Mouse (Mus musculus): ENCODE results near the gene Il1f5. TPM values are rescaled to one million over a fixed set of nuclear protein-coding genes. Genes with fewer than 3 reads are reported as not detected.

Gene Il1f5
- polyA plus RNA-seq (2015; fragmentation: Nextera tagmentation; extraction: Ambion mirVana): 0.34 TPM in 1 of 2 replicates, not detected in the other

- Histone ChIP-seq H3K36me3 (ENCODE audit: control insufficient read depth, insufficient read depth, low read length) (no peaks in the 10 kb centered on the region), H3K4me2 (ENCODE audit: low read depth, low read length) (no peak within 1 kb of the TSS), H3K9ac (ENCODE audit: low read length) (no peak within 1 kb of the TSS), H3K27ac (ENCODE audit: low read length) (no peak within 1 kb of the TSS), H3K4me3 (ENCODE audit: low read length) (no peak within 1 kb of the TSS), H3K9me3 (ENCODE audit: control insufficient read depth, low read length) (no peaks in the 10 kb centered on the region), H3K4me1 (replicated peaks; ENCODE audit: control insufficient read depth, insufficient read depth, low read length) (no peaks in the 10 kb centered on the region), H3K27me3 (ENCODE audit: control insufficient read depth, insufficient read depth, low read depth, low read length) (no peaks in the 10 kb centered on the region)
- ATAC-seq (ENCODE audit: low read depth): no peak
These were observed at the start of gene Il1f5 for GRCm38 (mm10) chr2:24276654-24277053. TSS of gene Il1f5 (plus strand) at chr2:24276954.

GRCm38 (mm10) chr2:24227191-24227590, 49.6 kb upstream of the Il1f5 start:
- H3K4me2 ChIP-seq (ENCODE audit: low read depth, low read length): no peak overlapping the region
- no peak overlapping the region for H3K9ac ChIP-seq (ENCODE audit: low read length)
- no peaks in the 10 kb centered on the region for H3K4me1 ChIP-seq (replicated peaks; ENCODE audit: control insufficient read depth, insufficient read depth, low read length)
- H3K27me3 ChIP-seq (ENCODE audit: control insufficient read depth, insufficient read depth, low read depth, low read length): no peaks in the 10 kb centered on the region
- H3K27ac ChIP-seq (ENCODE audit: low read length): no peak overlapping the region
- no peaks in the 10 kb centered on the region for H3K36me3 ChIP-seq (ENCODE audit: control insufficient read depth, insufficient read depth, low read length)
- H3K4me3 ChIP-seq (ENCODE audit: low read length): no peak overlapping the region
- no peak for ATAC-seq (ENCODE audit: low read depth)
- WGBS: 68% methylated on average over 2 of the region's 2 CpGs
- no peaks in the 10 kb centered on the region for H3K9me3 ChIP-seq (ENCODE audit: control insufficient read depth, low read length)

- Histone ChIP-seq H3K4me2 (ENCODE audit: low read depth, low read length) (no peak overlapping the region), H3K9me3 (ENCODE audit: control insufficient read depth, low read length) (no peaks in the 10 kb centered on the region), H3K27ac (ENCODE audit: low read length) (no peak overlapping the region), H3K27me3 (ENCODE audit: control insufficient read depth, insufficient read depth, low read depth, low read length) (no peaks in the 10 kb centered on the region), H3K9ac (ENCODE audit: low read length) (no peak overlapping the region), H3K4me3 (ENCODE audit: low read length) (no peak overlapping the region), H3K36me3 (ENCODE audit: control insufficient read depth, insufficient read depth, low read length) (no peaks in the 10 kb centered on the region), H3K4me1 (replicated peaks; ENCODE audit: control insufficient read depth, insufficient read depth, low read length) (no peaks in the 10 kb centered on the region)
- WGBS: 70% methylated on average over 1 of the region's 1 CpGs
- no peak for ATAC-seq (ENCODE audit: low read depth)
These were observed 9.3 kb upstream of the Il1f5 start for GRCm38 (mm10) chr2:24267503-24267902.

DNA sequence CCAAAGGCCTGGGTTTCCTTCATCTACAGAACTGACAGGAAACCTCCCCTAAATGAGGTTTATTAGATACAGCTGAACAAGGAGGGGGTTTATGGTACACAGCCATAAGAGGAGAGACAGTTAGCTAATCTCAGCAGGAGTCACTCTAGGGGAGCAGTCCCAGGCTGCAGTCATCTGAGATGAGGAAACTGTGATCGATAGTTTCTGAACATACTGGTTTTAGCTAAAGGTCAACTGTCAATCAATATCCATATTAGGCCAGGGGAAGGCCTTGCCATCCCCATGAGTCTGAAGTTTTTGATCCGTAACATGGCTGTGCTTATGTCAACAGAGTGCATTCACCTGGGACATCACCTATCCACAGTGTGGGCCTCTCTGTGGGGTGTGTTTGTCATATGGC, 3.1 kb upstream of the Il1f5 start:
- H3K36me3 ChIP-seq (ENCODE audit: control insufficient read depth, insufficient read depth, low read length): no peaks in the 10 kb centered on the region
- H3K27me3 ChIP-seq (ENCODE audit: control insufficient read depth, insufficient read depth, low read depth, low read length): no peaks in the 10 kb centered on the region
- no peak overlapping the region for H3K4me2 ChIP-seq (ENCODE audit: low read depth, low read length)
- no peak overlapping the region for H3K9ac ChIP-seq (ENCODE audit: low read length)
- no peak overlapping the region for H3K27ac ChIP-seq (ENCODE audit: low read length)
- no peaks in the 10 kb centered on the region for H3K4me1 ChIP-seq (replicated peaks; ENCODE audit: control insufficient read depth, insufficient read depth, low read length)
- no peak overlapping the region for H3K4me3 ChIP-seq (ENCODE audit: low read length)
- WGBS: 76% methylated on average over 2 of the region's 2 CpGs
- no peak for ATAC-seq (ENCODE audit: low read depth)
- no peaks in the 10 kb centered on the region for H3K9me3 ChIP-seq (ENCODE audit: control insufficient read depth, low read length)

DNA sequence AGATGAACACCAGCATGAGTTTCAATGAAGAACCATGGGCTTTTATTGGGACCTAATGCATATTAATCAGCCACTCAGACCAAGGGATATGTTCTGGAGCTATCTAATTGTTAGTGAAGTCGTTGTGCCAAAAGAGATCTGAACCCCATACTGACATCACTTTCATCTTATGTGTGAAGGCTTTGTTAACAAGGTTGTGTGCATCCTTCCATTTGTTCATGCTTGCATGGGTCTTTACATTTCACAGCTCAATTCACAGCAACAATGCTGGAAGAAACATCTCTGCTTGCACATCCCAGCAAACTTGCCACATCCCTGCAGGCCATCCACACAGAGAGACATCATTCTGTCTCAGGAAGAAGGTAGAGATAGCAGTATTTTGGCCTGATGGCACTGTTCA, 1.6 kb upstream of the Il1f5 start:
- H3K4me2 ChIP-seq (ENCODE audit: low read depth, low read length): no peak overlapping the region
- H3K9ac ChIP-seq (ENCODE audit: low read length): no peak overlapping the region
- no peak overlapping the region for H3K27ac ChIP-seq (ENCODE audit: low read length)
- no peaks in the 10 kb centered on the region for H3K4me1 ChIP-seq (replicated peaks; ENCODE audit: control insufficient read depth, insufficient read depth, low read length)
- ATAC-seq (ENCODE audit: low read depth): no peak
- WGBS: 36% methylated on average over 1 of the region's 1 CpGs
- H3K4me3 ChIP-seq (ENCODE audit: low read length): no peak overlapping the region
- no peaks in the 10 kb centered on the region for H3K27me3 ChIP-seq (ENCODE audit: control insufficient read depth, insufficient read depth, low read depth, low read length)
- H3K9me3 ChIP-seq (ENCODE audit: control insufficient read depth, low read length): no peaks in the 10 kb centered on the region
- no peaks in the 10 kb centered on the region for H3K36me3 ChIP-seq (ENCODE audit: control insufficient read depth, insufficient read depth, low read length)

DNA sequence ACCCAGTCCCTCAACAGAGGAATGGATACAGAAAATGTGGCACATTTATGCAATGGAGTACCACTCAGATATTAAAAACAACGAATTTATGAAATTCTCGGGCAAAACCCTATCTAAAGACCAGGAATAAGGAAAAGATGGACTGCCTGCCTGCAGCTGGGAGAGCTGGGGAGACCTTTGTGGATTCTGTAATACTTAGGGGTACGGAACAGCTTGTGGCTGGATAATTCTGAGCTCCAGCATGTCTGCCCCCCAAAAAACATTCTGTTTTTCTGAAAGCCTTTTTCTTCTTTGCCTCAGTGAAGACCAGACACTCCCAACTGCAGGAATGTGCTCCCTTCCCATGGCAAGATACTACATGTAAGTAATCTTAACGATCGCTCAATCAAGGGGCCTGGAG, 14.1 kb downstream of the Il1f5 start, which contains the start of gene Il1f10:
TSS of gene Il1f10 (plus strand) at position 301 of the 400 bp plus-strand sequence.
- WGBS: 69% methylated on average over 5 of the region's 5 CpGs
- Histone ChIP-seq H3K4me2 (ENCODE audit: low read depth, low read length) (no peak within 1 kb of the TSS), H3K9ac (ENCODE audit: low read length) (no peak within 1 kb of the TSS), H3K9me3 (ENCODE audit: control insufficient read depth, low read length) (no peaks in the 10 kb centered on the region), H3K27me3 (ENCODE audit: control insufficient read depth, insufficient read depth, low read depth, low read length) (no peaks in the 10 kb centered on the region), H3K4me3 (ENCODE audit: low read length) (no peak within 1 kb of the TSS), H3K27ac (ENCODE audit: low read length) (no peak within 1 kb of the TSS), H3K36me3 (ENCODE audit: control insufficient read depth, insufficient read depth, low read length) (no peaks in the 10 kb centered on the region), H3K4me1 (replicated peaks; ENCODE audit: control insufficient read depth, insufficient read depth, low read length) (no peaks in the 10 kb centered on the region)
- ATAC-seq (ENCODE audit: low read depth): no peak

GRCm38 (mm10) chr2:24294616-24295015, 17.9 kb downstream of the Il1f5 start:
- H3K36me3 ChIP-seq (ENCODE audit: control insufficient read depth, insufficient read depth, low read length): no peaks in the 10 kb centered on the region
- H3K4me3 ChIP-seq (ENCODE audit: low read length): no peak overlapping the region
- no peak overlapping the region for H3K27ac ChIP-seq (ENCODE audit: low read length)
- H3K27me3 ChIP-seq (ENCODE audit: control insufficient read depth, insufficient read depth, low read depth, low read length): no peaks in the 10 kb centered on the region
- WGBS: 27% methylated on average over 1 of the region's 1 CpGs
- H3K9me3 ChIP-seq (ENCODE audit: control insufficient read depth, low read length): no peaks in the 10 kb centered on the region
- H3K4me1 ChIP-seq (replicated peaks; ENCODE audit: control insufficient read depth, insufficient read depth, low read length): no peaks in the 10 kb centered on the region
- no peak overlapping the region for H3K9ac ChIP-seq (ENCODE audit: low read length)
- no peak for ATAC-seq (ENCODE audit: low read depth)
- H3K4me2 ChIP-seq (ENCODE audit: low read depth, low read length): no peak overlapping the region

GRCm38 (mm10) chr2:24296837-24297236, 20.1 kb downstream of the Il1f5 start:
- no peaks in the 10 kb centered on the region for H3K9me3 ChIP-seq (ENCODE audit: control insufficient read depth, low read length)
- WGBS: 3% methylated on average over 3 of the region's 3 CpGs
- H3K36me3 ChIP-seq (ENCODE audit: control insufficient read depth, insufficient read depth, low read length): no peaks in the 10 kb centered on the region
- H3K4me1 ChIP-seq (replicated peaks; ENCODE audit: control insufficient read depth, insufficient read depth, low read length): no peaks in the 10 kb centered on the region
- H3K27me3 ChIP-seq (ENCODE audit: control insufficient read depth, insufficient read depth, low read depth, low read length): no peaks in the 10 kb centered on the region
- H3K4me2 ChIP-seq (ENCODE audit: low read depth, low read length): no peak overlapping the region
- ATAC-seq (ENCODE audit: low read depth): no peak
- H3K9ac ChIP-seq (ENCODE audit: low read length): no peak overlapping the region
- H3K27ac ChIP-seq (ENCODE audit: low read length): no peak overlapping the region
- no peak overlapping the region for H3K4me3 ChIP-seq (ENCODE audit: low read length)

- H3K27me3 ChIP-seq (ENCODE audit: control insufficient read depth, insufficient read depth, low read depth, low read length): no peaks in the 10 kb centered on the region
- no peak overlapping the region for H3K4me2 ChIP-seq (ENCODE audit: low read depth, low read length)
- no peaks in the 10 kb centered on the region for H3K9me3 ChIP-seq (ENCODE audit: control insufficient read depth, low read length)
- H3K36me3 ChIP-seq (ENCODE audit: control insufficient read depth, insufficient read depth, low read length): no peaks in the 10 kb centered on the region
- no peak for ATAC-seq (ENCODE audit: low read depth)
- no peak overlapping the region for H3K9ac ChIP-seq (ENCODE audit: low read length)
- H3K27ac ChIP-seq (ENCODE audit: low read length): no peak overlapping the region
- WGBS: 49% methylated on average over 6 of the region's 6 CpGs
- no peaks in the 10 kb centered on the region for H3K4me1 ChIP-seq (replicated peaks; ENCODE audit: control insufficient read depth, insufficient read depth, low read length)
- no peak overlapping the region for H3K4me3 ChIP-seq (ENCODE audit: low read length)
These were observed 34.7 kb downstream of the Il1f5 start for GRCm38 (mm10) chr2:24311302-24312001.

DNA sequence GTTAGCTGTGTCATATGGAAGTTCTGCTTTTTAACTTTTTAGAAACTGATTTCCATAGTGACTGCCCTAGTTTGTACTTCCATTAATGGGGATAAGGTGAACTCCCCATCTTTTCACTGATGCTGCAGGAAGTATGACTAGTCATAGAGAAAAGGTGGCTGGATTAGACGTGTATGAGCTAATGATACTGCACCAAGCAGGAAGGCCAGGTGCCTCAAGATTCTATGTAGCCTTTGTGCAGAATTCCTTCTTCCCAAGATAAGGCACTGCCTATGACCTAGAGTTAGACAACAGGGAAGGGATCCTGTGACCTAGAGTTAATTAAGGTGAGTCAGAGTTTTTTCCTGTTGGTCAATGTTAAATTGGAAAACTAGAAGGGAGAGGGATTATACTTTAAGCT, 40.2 kb downstream of the Il1f5 start:
- Histone ChIP-seq H3K36me3 (ENCODE audit: control insufficient read depth, insufficient read depth, low read length) (no peaks in the 10 kb centered on the region), H3K27me3 (ENCODE audit: control insufficient read depth, insufficient read depth, low read depth, low read length) (no peaks in the 10 kb centered on the region), H3K4me1 (replicated peaks; ENCODE audit: control insufficient read depth, insufficient read depth, low read length) (no peaks in the 10 kb centered on the region), H3K9me3 (ENCODE audit: control insufficient read depth, low read length) (no peaks in the 10 kb centered on the region), H3K4me3 (ENCODE audit: low read length) (no peak overlapping the region), H3K27ac (ENCODE audit: low read length) (no peak overlapping the region), H3K9ac (ENCODE audit: low read length) (no peak overlapping the region), H3K4me2 (ENCODE audit: low read depth, low read length) (no peak overlapping the region)
- WGBS: 79% methylated on average over 1 of the region's 1 CpGs
- no peak for ATAC-seq (ENCODE audit: low read depth)

Data from lung, embryonic 16.5 days (tissue).